ENCODE assay signal across 13 mouse cellular contexts in genomic region chr4:59902547-59902946, GRCm38 (mm10). TPM values are rescaled to one million over a fixed set of nuclear protein-coding genes. Genes with fewer than 3 reads are reported as not detected.
DNase-seq lines count a peak whose midpoint lies in the region; ATAC-seq and TF ChIP-seq lines count a peak whose summit lies in the region.
"Had no signal": no experiment of that assay in that cellular context is flagged by ENCODE, and none has a peak within 500 bp of the region (broad histone marks: within the 10 kb centered on the region; RNA-seq: fewer than 3 reads in every experiment).

No protein-coding gene starts in this region.

- H3K36me3 ChIP-seq in heart, embryonic 15.5 days: no peaks in the 10 kb centered on the region
- peaks cover 18% of the 10 kb centered on the region; the same call in 1 of the 2 replicates for H3K36me3 ChIP-seq in liver, postnatal 0 days (replicated peaks; ENCODE audit: insufficient read depth, low read length)
- peaks cover 14% of the 10 kb centered on the region for H3K36me3 ChIP-seq in liver, embryonic 12.5 days
- H3K36me3 ChIP-seq in E14TG2a.4 (ENCODE audit: insufficient read depth, low read length): peaks cover 36% of the 10 kb centered on the region

- ATAC-seq in heart, embryonic 15.5 days (replicated peaks; ENCODE audit: insufficient number of reproducible peaks, insufficient read depth, low FRiP score, low read depth): no peak
- no peak for ATAC-seq in liver, postnatal 0 days
- no peak for ATAC-seq in liver, embryonic 12.5 days

- WGBS in heart, embryonic 15.5 days: 66% methylated on average over 6 of the region's 6 CpGs
- 63% methylated on average over 6 of the region's 6 CpGs for WGBS in liver, postnatal 0 days (ENCODE audit: insufficient replicate concordance)
- WGBS in liver, embryonic 12.5 days (ENCODE audit: insufficient replicate concordance): 57% methylated on average over 6 of the region's 6 CpGs

- intact Hi-C loops in heart, postnatal 25 days (cut with DNase I): no loop called here

- H3K9ac ChIP-seq in heart, embryonic 15.5 days: no peak overlapping the region
- H3K9ac ChIP-seq in liver, postnatal 0 days (replicated peaks): no peak overlapping the region
- no peak overlapping the region for H3K9ac ChIP-seq in liver, embryonic 12.5 days
- H3K9ac ChIP-seq: forebrain, embryonic 12.5 days had no signal

- no peak overlapping the region for H3K4me3 ChIP-seq in heart, embryonic 15.5 days
- no peak overlapping the region for H3K4me3 ChIP-seq in liver, postnatal 0 days (ENCODE audit: low read depth, low read length)
- H3K4me3 ChIP-seq in liver, embryonic 12.5 days: no peak overlapping the region
- no peak overlapping the region for H3K4me3 ChIP-seq in E14TG2a.4 (replicated peaks; ENCODE audit: low read length)
- H3K4me3 ChIP-seq: forebrain, embryonic 12.5 days had no signal

- H3K27ac ChIP-seq in heart, embryonic 15.5 days: peak overlapping the region; percentile 66
- no peak overlapping the region for H3K27ac ChIP-seq in liver, postnatal 0 days (ENCODE audit: low read depth)
- H3K27ac ChIP-seq in liver, embryonic 12.5 days: no peak overlapping the region
- H3K27ac ChIP-seq: forebrain, embryonic 12.5 days had no signal

- H3K27me3 ChIP-seq in heart, embryonic 15.5 days: no peaks in the 10 kb centered on the region
- no peaks in the 10 kb centered on the region for H3K27me3 ChIP-seq in liver, postnatal 0 days (ENCODE audit: insufficient read depth, low read length)
- no peaks in the 10 kb centered on the region for H3K27me3 ChIP-seq in liver, embryonic 12.5 days (replicated peaks)
- H3K27me3 ChIP-seq in E14TG2a.4 (ENCODE audit: insufficient read depth, low read length): no peaks in the 10 kb centered on the region
- H3K27me3 ChIP-seq: forebrain, embryonic 12.5 days had no signal

- no peak overlapping the region for H3K4me2 ChIP-seq in heart, embryonic 15.5 days
- no peak overlapping the region for H3K4me2 ChIP-seq in liver, postnatal 0 days (ENCODE audit: low read depth, low read length)
- H3K4me2 ChIP-seq in liver, embryonic 12.5 days: no peak overlapping the region
- H3K4me2 ChIP-seq: forebrain, embryonic 12.5 days had no signal

- H3K9me3 ChIP-seq in heart, embryonic 15.5 days (replicated peaks): no peaks in the 10 kb centered on the region
- no peaks in the 10 kb centered on the region for H3K9me3 ChIP-seq in liver, postnatal 0 days (ENCODE audit: low read length)
- no peaks in the 10 kb centered on the region for H3K9me3 ChIP-seq in liver, embryonic 12.5 days (replicated peaks)
- no peaks in the 10 kb centered on the region for H3K9me3 ChIP-seq in E14TG2a.4 (ENCODE audit: low read length)
- H3K9me3 ChIP-seq: forebrain, embryonic 12.5 days had no signal

- peak; percentile 31 for TF ChIP-seq CTCF in liver, postnatal 0 days (IDR thresholded peaks at IDR 0.05; ENCODE audit: low read depth)
- TF ChIP-seq CTCF in E14TG2a.4 (conservative IDR thresholded peaks at IDR 0.05; ENCODE audit: low read length): peak; percentile 45
- TF ChIP-seq CTCF in brain, embryonic 14.5 days (IDR thresholded peaks at IDR 0.05; ENCODE audit: borderline replicate concordance, extremely low read depth, insufficient read depth, insufficient read length): peak; percentile 27; the same call in 1 of the 2 replicates

- DNase-seq in heart, postnatal 25 days (ENCODE audit: low spot score): no peak
- DNase-seq in liver, postnatal 0 days: no peak
- no peak for DNase-seq in brain, embryonic 14.5 days (ENCODE audit: low read depth)
- DNase-seq in right cerebral cortex, adult 18-20 months: no peak
- no peak for DNase-seq in adipocyte (ENCODE audit: low spot score)

- TF ChIP-seq EP300 in liver, postnatal 0 days (IDR thresholded peaks at IDR 0.05; ENCODE audit: low read depth): no peak

- peaks cover 43% of the 10 kb centered on the region for H3K4me1 ChIP-seq in heart, embryonic 15.5 days (replicated peaks)
- H3K4me1 ChIP-seq in liver, postnatal 0 days (ENCODE audit: insufficient read depth): no peaks in the 10 kb centered on the region
- H3K4me1 ChIP-seq in liver, embryonic 12.5 days: no peaks in the 10 kb centered on the region
- H3K4me1 ChIP-seq in E14TG2a.4 (replicated peaks; ENCODE audit: low read depth, low read length): peaks cover 69% of the 10 kb centered on the region
- H3K4me1 ChIP-seq: forebrain, embryonic 12.5 days had no signal

- TF ChIP-seq POLR2A in brain, embryonic 14.5 days (IDR thresholded peaks at IDR 0.05; ENCODE audit: borderline replicate concordance, extremely low read depth, insufficient read depth, insufficient read length, poor library complexity, severe bottlenecking): no peak

RNA-seq across cellular contexts. Expression of gene Slc46a2, which starts 12.3 kb away (rescaled TPM):
- 1.2 and 14.3 TPM in 2 replicates for polyA plus RNA-seq in heart, embryonic 15.5 days (2015; fragmentation: Nextera tagmentation; extraction: Ambion mirVana)
- under 1 TPM; 0.44 to 0.48 TPM for total RNA-seq in heart, postnatal 25 days (2021)
- not detected in 2 replicates for polyA plus RNA-seq in liver, postnatal 0 days (2015; fragmentation: Nextera tagmentation; extraction: Ambion mirVana)
- polyA plus RNA-seq in liver, embryonic 12.5 days (2016; fragmentation: Nextera tagmentation; extraction: Ambion mirVana): not detected in 2 replicates
- polyA plus RNA-seq in brain, embryonic 14.5 days (2012; rRNA removed): not detected in 2 replicates
- total RNA-seq: left cerebral cortex, postnatal 36 days; megakaryocyte progenitor cell, adult 5-6 weeks had no signal
- polyA plus RNA-seq: forebrain, embryonic 12.5 days; neural tube, embryonic 11.5 days had no signal

RNA-seq across cellular contexts. Expression of gene Mup4, which starts 58.0 kb away (rescaled TPM):
- not detected in 2 replicates for polyA plus RNA-seq in heart, embryonic 15.5 days (2015; fragmentation: Nextera tagmentation; extraction: Ambion mirVana)
- total RNA-seq in heart, postnatal 25 days (2021): not detected
- not detected in 2 replicates for polyA plus RNA-seq in liver, postnatal 0 days (2015; fragmentation: Nextera tagmentation; extraction: Ambion mirVana)
- polyA plus RNA-seq in liver, embryonic 12.5 days (2016; fragmentation: Nextera tagmentation; extraction: Ambion mirVana): not detected in 2 replicates
- not detected in 2 replicates for polyA plus RNA-seq in brain, embryonic 14.5 days (2012; rRNA removed)
- total RNA-seq: heart, adult 8-10 months; left cerebral cortex, postnatal 36 days; megakaryocyte progenitor cell, adult 5-6 weeks had no signal
- polyA plus RNA-seq: forebrain, embryonic 12.5 days had no signal
